Mouse (Mus musculus) cerebellum, adult 8-10 months (tissue): ENCODE results near the gene Elavl3.
A peak's percentile ranks its signal among the peaks of the same experiment; 100 is the strongest.
"Not testable (repeated sequence)": the region's sequence is repeated elsewhere in the genome, so short reads cannot be mapped to it uniquely, and the experiment has no call there.

Experiments used
- DNase-seq: peaks from one replicate; pipeline ENCODE4 v3.0.0; 2022

Elavl3 gene

DNA sequence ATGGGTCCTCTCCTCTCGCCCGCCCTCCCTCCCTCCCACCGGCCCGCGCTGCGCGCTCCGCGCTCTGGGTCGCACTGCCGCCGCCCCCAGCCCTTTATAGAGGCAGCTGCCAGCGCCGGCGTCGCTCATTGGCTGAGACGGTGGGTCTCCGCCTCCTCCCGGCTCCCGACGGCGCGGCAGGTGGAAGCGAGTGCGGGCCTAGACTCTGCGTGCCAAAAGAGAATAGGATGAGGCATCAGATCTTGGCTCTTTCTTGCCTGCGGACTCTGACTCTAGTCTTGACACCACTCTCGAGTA is at the start of gene Elavl3:
Elavl3 (minus strand) TSS at position 66 of the 297 bp plus-strand sequence.
- peak; percentile 89 for DNase-seq

DNA sequence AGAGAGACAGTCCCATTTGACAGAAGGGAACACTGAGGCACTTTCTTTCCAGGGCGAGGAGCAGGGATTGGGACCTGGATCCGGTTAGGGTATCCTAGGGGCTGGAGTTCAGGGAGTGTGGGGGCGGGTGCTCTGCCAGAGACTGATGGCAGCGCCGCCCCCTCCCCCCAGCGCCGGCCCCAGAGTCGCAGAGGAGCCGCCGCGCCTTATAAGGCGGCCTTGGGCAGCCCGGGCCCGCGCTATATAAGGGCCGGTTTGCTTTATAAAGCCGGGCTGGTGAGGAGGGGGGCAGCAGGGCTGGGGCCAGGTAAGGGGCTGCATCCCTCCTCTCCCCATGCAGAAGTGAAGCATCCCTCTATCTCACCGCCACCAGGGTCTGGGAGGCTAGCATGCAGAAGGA is 48.1 kb upstream of the Elavl3 start:
- no peak for DNase-seq

DNA sequence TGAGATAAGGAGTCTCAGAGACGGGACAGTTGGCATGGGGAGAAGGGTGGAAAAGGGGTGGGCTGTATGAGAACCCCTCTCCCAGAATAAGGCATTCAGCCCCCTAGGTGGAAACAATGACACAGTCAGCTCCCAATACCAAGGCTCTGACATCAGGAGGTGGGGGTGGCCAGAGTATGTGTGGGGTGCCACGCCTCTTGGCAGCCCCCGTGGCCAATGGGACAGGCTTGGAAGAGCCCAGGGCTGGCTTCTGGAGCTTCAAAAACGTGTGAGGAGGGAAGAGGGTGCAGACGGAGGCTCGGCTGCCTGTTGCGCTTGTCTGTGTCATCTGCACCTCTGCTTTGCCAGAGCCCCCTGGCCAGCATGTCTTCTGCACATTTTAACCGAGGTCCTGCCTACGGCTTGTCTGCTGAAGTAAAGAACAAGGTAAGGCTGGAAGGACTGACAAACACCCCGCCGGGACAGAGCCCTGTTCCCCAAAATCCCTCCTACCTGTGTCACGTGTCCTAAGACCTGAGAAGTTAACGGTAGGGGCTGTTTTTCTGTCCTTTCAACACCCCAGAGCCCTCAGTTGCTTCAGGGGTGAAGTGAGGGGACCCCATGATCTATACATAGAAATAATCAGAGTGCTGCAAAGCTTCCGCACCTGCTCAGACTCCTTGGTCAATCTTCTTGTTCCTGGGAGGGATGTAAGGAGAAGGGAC is 47.3 kb upstream of the Elavl3 start, which contains the start of gene Cnn1:
Cnn1 (plus strand) TSS at position 224 of the 704 bp plus-strand sequence.
- DNase-seq = no peak

DNA sequence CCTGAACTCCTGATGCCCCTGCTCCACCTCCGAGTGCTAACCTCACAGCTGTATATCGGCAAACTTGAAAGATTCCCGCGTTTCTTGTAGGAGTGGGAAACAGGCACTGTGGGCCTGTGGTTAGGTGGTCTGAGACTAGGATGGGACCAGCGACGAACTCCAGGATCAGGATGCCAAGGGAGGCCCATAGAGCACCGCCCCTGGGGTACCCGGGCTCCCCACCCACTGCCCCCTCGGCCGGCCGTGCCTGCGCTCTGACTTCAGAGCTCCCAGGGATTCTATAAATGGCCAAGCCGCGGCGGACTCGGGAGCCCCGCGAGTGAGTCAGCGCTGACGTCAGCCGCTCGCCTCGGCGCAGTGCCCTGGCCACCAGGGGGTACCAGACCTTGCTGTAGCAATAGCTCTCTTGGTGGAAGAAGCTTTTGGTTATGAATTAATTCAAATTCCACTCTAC is 44.1 kb upstream of the Elavl3 start:
- peak; percentile 86 for DNase-seq

DNA sequence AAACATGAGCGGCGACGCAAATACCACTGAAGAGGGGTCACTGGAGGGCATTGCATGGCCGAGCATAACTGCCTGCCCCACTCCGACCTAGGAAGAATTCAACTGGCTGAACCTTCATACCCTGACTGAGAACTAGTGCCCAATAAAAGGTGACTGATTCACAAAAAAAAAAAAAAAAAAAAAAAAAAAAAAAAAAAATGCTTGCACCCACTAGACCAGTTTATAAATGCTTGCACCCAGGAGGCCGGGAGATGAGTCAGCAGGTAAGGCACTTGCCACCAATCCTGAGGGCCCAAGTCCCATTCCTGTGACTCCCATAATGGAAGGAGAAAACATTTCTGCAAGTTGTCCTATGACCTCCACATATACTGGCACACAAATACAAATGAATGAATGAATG is 40.9 kb upstream of the Elavl3 start:
- no peak for DNase-seq

DNA sequence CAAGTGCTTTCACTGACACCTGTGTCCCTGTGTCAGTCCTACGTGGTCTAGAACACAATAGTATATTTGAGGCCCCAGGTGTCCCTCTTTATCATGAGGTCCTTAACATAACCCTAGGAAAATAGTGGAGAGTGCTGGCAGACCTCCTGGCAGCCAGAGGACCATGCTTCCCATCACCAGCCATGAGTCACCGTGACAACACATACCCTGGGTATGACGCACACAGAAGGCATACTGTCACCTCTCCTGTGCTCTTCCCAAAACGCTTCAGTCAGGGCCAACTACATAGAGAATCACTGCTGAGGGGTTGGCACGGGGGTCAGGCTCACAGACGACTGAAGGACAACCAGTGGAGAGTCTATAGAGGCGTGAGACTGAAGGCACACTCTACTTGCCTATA is 38.2 kb upstream of the Elavl3 start:
- DNase-seq = no peak

DNA sequence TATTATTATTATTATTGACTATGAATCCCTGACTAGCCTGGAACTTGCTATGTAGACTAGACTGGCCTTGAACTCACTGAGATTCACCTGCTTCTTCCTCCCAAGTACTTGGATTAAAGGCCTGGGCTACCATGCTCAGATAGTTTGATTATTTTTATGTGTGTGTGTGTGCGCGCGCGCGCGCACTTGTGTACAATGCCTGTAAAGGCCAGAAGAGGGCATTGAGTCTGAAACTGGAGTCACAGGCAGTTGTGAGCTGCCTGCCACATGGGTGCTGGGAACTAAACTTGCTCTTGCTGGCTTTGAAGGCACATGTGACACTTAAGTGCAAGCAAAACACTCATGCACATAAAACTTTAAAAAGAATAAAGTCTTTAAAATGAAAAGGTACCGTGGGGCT is 37.5 kb upstream of the Elavl3 start:
- no peak for DNase-seq

DNA sequence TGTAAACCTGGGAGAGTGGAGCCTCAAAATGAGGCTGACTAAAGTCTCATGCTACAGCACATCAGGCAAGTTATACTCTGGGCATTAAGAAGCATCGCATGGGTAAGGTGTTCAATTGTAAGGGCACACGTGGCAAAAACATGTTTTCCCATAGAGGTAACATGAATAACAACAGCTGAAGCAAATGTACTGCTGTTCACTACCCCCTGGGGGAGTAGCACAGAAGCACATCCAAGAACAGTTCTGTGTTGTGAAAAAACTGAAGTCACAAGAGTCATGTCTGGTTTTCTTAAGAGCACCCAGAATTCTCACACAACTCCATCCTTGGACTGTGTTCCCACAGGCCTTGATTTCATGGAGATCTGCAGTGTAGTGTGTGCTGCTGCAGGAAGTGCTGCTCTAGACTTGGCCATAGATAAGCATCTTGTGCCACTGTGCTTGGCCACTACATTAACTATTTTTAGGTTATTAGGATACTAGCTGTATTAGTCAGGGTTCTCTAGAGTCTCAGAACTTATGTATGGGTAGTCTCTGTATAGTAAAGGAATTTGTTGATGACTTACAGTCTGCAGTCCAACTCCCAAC is 35.3 kb upstream of the Elavl3 start:
- DNase-seq = no peak

DNA sequence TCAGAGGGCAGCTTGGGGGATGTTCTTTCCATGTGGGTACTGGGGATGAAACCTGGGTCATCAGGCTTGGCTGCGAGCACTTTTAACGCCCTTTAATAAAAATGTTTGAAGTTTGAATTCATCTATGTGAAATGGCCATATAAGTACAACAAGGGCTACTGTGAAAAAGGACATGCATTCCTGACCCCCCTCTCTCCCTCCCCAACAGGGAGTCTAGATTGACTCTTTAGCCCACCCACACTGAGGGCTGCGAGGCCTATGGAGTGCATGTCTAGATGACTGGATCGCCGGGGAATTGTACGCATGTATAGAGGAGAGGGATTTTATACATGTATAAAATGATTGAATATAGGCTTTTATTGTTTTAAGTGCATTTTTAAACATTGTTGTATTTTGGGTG is 34.2 kb upstream of the Elavl3 start:
- no peak for DNase-seq

DNA sequence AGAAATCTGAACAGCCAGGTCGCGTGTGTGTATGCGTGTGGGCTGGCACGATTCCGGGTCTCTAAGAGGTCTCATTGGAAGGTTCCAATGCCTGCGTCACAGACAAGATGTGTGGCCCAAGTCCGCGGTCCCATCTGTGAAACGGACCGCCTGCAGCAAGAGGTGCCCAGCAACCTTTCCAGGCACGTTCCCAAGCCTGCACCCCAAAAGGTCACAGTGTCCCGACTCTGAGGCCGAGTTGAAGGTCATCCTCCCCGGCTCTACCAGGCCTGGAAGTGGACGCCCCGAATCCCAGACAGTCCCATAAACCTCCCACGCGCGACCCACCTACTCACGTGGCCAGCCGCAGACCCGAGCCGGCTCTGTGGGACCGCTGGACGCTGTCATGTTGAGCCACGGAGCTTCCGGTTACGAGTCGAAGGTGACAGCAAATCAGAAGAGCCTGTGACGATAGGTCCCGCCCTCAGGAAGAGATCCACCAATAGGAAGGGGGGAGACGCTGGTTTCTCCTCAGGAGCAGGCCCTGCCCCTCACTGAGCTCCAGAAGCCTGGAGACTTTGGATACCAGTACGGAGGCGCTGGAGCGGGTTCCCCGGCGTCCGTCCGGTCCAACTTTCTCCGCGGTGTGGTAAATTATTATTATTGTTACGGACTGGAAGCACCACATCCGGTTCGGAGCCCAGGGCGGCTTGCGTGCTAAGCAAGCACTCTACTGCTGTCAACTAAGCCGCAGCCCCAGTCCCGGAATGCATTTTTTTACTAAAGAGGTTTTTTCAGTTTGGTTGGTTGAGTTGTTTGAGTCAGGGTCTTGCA is 33.4 kb upstream of the Elavl3 start, which contains the start of gene Ecsit:
Ecsit (minus strand) TSS at position 417 of the 813 bp plus-strand sequence.
- DNase-seq = peak; percentile 94

DNA sequence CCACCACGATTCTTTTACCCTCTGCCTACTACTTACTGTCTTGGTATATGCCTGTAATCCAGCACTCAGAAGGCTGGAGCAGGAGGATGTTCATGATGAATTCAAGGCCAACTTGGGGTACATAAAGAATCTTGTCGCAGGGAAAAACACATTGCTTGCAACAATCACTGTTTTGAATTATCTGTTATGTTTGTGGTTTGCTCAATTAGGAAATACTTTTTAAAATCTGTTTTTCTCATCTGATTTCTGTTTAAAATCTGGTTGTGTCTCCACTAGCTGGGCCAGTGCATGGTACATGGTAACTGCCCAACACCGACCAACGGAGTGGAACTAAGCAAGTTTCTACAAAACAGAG is 32.8 kb upstream of the Elavl3 start:
- DNase-seq = no peak

DNA sequence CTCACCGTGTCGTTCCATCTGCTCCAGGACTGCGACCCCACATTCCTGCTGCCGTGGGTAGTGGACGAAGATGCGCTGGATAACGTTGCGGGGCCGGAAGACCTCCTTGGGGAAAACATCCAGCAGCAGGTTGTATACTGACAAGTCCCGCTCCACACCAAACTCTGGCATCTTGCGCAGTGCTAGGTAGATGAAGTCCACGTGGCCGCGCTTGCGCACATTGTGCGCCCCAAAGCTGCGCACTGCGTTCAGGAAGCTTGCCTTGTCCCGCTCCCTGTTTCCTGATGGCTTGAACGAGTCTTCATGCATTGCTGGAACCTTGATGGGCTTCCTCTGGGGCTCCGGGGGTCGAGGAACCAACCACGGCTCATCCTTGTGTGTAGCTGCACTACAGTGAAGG is 24.4 kb upstream of the Elavl3 start:
- no peak for DNase-seq

DNA sequence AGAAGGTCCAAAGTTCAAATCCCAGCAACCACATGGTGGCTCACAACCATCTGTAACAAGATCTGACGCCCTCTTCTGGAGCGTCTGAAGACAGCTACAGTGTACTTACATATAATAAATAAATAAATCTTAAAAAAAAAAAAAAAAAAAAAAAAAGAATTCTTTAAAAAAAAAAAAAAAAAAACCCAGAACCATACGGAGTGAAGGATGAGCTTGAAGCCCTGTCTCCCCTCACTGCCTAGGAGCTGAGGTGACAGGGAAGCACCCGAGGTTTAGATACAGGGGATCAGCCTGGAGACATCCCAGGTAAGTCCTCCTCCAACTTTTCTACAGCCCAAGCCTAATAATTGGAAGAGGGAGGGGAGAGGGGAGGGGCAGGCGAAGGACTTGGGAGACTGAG is 24.0 kb upstream of the Elavl3 start:
- not testable (repeated sequence) for DNase-seq

DNA sequence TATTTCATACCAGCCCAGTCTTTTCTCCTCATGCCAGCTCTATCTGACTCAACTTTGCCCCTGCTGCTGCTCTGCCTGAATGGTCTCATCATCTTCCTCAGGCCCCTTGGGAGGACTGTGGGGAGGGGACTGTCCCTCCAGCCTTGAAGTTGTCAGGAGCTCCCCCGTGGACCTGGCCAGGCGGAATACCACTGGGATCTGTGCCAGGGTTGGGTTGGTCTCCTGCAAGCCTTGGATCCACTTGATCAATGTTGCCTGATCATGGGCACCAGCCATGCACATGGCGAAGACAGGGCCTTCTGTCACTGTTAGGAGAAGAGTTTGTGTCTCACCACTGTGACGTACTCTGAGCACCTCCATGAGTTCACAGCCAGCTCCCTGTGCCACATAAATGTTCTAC is 20.5 kb upstream of the Elavl3 start:
- DNase-seq = no peak

DNA sequence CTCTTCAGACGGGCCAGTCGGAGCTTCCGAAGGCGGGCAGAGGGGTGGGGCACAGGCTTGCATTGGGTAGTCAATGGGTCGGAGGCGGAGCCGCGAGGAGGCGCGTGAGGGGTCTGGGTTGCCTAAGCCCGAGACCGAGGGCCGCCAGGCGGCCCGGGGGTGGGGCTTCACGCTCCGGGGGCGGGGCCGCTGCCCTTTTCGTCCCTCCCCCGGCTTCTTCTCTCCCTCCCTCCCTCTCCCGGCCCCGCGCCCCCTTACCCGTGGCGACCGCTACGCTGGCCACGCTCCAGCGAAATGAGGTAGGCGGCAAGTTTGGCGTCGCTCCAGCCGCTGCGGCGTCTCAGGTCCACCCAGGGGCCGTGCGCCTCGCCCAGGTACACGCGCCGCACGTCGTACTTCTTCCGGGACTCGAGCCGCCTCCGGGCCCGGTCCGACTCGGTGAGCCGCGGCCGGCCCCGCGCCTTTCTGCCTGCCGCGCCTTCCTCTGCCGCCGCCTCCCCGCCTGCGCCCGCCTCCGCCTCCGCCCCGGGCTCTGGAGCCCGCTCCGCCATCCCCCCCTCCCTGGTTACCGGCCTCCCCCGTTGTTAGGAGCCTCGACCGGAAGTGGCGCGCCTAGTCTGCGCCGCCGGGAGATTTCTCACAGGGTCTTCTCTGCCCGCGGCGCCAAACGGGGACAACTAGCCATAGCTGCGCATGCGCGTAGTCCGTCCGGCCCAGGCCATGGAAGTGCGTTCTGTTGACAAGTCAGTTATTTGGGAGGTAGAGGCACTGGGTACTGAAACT is 19.2 kb upstream of the Elavl3 start, which contains the start of the genes Gm49318 and Zfp653:
Gm49318 (minus strand) TSS at position 469 of the 783 bp plus-strand sequence.
Zfp653 (minus strand) TSS at position 586 of the 783 bp plus-strand sequence.
- peak; percentile 96 for DNase-seq

DNA sequence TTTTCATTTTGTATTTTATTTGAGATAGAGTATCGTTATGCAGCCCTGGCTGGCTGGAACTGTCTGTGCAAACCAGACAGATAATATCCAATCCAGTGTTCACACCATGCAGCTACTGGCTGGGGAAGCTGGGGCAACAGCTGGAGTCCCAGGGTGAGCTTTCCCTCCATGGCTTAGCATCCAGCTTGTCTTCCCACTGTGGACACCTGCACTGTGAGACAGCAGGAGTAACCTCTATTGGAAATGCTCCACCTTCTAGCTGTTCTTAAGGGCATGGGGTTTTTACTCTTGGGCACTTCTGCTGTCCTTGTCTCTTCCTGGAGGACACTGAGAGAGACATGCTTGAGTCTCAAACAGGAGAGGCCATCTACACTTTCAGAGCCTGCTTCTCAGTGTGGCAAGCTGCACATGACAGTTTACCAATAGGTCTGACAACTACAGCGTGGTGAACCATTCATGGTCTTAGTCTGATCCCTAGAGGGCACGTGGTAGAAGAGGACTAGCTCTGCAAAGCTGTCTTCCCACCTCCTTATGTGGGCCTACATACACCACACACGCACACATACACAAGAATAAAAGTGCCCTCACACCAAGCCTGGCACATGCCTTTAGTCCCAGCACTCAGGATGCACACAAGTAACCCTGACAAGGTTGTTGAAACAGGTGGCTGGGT is 18.2 kb upstream of the Elavl3 start:
- DNase-seq = no peak

DNA sequence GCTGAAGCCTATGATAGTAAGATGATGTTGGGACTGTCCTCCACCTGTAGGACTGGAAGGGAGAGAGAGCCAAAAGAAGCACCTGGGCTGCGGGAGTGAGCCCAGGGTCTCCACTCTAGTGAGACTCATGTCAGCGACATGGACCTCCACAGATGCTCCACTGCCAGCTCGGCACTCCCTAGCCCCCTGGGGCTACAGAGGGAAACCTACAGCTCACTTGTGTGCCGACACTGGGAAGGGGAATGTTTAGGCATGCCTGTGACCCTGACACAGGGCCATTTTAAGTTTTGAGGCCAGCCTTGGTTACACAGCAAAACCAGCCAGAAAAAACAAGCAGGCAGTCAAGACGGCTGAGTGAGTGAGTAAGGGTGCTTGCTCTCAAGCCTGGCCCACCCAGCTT is 15.4 kb upstream of the Elavl3 start:
- DNase-seq = no peak

DNA sequence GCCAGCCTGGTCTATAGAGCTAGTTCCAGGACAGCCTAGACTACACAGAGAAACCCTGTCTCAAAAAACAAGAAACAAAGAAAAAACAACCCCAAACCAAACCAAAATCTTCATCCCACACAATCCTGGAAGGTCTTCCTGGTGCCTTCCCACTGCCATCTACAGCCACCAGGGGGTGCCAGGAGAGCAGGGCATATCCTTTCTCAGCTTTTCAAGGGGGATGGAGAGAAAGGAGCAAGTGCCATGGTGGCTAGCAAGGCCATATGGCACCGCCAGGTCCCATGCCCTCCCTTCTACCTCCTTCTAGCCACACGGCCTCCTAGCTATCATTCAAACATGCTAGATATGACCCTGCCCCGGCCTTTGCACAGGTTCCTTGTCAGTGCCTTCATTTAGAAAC is 14.6 kb upstream of the Elavl3 start:
- peak; percentile 65 for DNase-seq

DNA sequence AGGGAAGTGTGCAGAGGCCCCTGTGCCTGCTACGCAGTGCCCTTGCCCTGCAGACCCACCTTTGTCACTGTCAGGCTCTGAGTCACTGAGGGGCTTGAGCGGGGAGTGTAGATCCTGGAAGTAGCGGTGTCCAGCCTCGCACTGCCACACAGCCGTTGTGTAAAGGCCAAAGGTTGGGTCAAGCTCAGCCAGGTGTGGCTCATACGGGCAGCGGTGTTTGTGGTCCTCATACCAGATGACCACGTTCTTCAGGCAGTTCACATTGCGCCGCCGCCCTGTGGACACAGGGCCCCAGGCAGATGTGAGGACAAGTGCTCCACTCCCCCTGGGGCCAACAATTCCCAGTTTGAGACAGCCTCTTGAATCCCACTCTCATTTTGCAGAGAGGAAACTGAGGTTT is 13.8 kb upstream of the Elavl3 start:
- DNase-seq = no peak

DNA sequence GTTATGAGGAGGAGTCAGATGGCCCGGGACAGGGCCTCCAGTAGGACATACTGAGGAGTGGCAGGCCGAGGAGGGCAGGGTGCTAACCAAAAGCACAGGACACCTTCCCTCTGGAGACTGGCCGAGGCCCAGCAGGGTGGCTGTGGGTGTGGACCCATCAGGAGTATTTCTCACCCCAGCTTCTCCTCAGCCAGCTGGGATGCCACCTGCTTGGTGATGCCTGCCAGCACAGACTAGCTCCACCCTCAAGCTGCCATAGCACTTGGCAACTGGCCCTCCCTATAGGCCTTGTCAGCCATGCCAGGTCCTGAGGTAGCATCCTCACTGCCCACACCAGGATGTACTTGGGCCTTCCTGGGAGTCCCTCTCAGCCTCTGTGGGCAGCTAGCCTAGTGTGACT is 12.5 kb upstream of the Elavl3 start:
- DNase-seq = peak; percentile 89

DNA sequence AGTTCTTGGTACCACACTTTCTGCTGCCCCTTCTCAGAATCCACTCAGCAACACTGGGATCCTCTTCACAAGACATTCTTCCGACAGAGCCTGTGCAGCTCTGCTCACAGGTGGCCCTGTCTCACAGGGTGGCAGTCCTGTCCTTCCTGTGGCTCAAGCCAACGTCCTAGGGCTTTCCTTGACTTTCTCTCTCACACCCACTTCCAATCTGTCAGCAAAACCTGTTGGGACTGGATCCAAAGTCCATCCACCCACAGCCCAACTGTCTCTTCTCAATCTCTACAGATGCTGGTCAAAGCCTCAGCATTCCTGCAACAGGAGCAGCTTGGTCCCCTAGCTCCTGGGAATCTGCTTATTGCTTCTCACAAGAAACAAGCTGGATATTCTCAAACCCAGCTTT is 9.5 kb upstream of the Elavl3 start:
- peak; percentile 67 for DNase-seq

DNA sequence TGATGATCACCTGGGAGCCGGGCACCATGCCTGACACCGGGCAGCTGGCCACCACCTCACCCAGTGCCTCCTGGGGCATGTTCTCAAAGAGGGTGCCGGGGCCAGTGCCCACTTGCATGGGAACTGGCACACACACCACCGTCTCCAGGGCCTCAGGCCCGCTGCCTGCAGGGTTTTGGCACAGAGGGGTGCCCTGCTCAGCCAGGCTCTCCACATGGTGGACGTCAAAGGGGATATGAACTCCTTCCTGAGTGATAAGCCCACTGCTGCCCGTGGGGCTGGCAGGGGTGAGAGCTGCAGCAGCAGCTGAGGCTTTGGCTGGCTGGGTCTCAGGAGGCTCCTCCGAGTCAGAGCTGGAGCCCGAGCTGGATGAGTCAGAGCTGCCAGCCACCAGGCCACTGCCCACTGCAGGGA is 6.2 kb upstream of the Elavl3 start:
- peak; percentile 74 for DNase-seq
